Mouse (Mus musculus) pancreas, adult 10 weeks (tissue): ENCODE measurements around the gene 9130204L05Rik. TPM values are rescaled to one million over a fixed set of nuclear protein-coding genes. Genes with fewer than 3 reads are reported as not detected.

Experiments
- polyA plus RNA-seq: library from polyadenylated mRNA; stranded (reverse); fragments of 350-450 nt; fragmentation: Illumina TruSeq; extraction: RNeasy Lipid Tissue Mini Kit (QIAGEN cat#74804); gene quantifications from one replicate; pipeline ENCODE4 v1.2.3, GENCODE M21; 2015; ENCODE audit warnings: low read depth, low replicate concordance; ENCODE audit not compliant: insufficient read depth

9130204L05Rik gene
- polyA plus RNA-seq = not detected

GRCm38 (mm10) chr3:91090703-91091102 is at the start of gene 9130204L05Rik:
TSS of gene 9130204L05Rik (minus strand) at chr3:91090803.

